Mouse (Mus musculus) cerebellum, adult 2 months (tissue): ENCODE measurements around the gene Fam102b.

Experiments
- CTCF ChIP-seq: fragments of 200-500 bp; IDR thresholded peaks from 2 replicates; pipeline ENCODE4 v1.5.1; 2011; ENCODE audit warnings: low read depth, mild to moderate bottlenecking, control low read depth, low read length, moderate library complexity, borderline replicate concordance; ENCODE audit not compliant: insufficient read depth
- POLR2A ChIP-seq: fragments of 200-500 bp; IDR thresholded peaks from 2 replicates; pipeline ENCODE4 v1.6.1; 2011; ENCODE audit warnings: low read length, control low read depth, borderline replicate concordance; ENCODE audit not compliant: insufficient read depth

DNA sequence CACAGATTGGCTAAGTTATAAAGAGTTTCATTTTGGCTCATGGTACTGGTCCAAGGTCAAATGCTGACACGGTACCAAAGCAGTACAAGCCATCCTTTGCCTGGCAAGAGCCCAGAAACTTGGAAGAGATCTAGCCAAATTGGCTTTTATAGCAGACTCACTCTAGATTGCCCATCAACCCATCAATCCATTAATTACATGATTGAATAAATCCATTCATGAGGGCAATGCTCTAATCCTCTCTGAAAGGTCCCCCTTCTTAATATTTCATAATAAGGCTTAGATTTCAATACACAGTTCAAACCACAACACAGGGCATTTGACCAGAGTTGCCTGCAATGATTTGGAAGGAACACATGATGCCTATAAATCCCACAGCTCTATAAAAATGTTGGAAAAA, 7.0 kb upstream of the Fam102b start:
- TF ChIP-seq CTCF (no peak), POLR2A (no peak)
